Mouse (Mus musculus): ENCODE measurements at regions not wholly inside any gene's neighbourhood (a gene's known extent, or its start where the extent isn't known, plus 50 kb on each side); places are given as distances from the start of the nearest gene placed in this dataset.

DNA sequence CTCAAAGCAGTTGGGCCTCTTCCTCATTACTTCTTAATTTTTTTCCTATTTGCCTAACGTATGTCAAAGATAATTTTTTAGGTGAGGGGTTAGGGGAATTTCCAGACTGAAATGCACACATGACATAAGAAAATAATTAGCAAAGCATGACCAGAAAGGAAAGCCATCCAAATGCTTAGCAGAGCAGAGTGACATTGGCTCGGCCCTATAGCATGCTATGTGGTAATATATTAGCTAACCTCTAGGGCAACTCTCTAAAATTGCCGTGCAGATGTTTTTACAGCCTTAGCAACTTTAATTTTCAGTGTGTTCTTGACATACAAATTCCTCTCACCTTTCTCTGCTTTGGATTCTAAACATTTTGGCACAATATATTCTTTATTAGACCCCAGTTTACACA lies 421.2 kb upstream of the Fam92a start:
- no peak for TF ChIP-seq POLR2A (IDR thresholded peaks at IDR 0.05; ENCODE audit: low read depth, low read length)
- TF ChIP-seq CTCF (IDR thresholded peaks at IDR 0.05; ENCODE audit: borderline replicate concordance, insufficient read depth, low read length) = no peak

Data from embryonic fibroblast, embryonic 13.5 days (primary cell).